9 mouse cellular contexts compared by ENCODE assay signal in the genomic region with DNA sequence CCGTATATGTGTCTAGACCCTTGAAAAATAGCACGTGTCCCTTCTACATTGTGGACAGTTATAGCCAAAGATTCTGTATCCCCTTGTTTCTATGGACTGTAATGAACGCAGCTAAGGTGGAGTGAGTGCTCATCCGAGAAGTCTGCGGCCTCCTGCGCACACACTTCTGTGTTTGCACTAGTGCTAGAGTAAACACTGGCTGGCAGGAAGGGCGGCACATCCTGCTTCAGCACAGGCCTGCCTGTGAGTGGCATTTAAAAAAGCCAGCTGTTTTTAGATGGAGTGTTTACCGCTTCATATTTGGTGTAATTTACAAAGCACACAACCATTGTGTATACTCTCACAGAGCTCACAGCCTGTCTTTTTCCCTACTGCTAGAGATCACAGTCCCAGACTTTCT.
DNase-seq lines count a peak whose midpoint lies in the region; ATAC-seq and TF ChIP-seq lines count a peak whose summit lies in the region.
"Had no signal": no experiment of that assay in that cellular context is flagged by ENCODE, and none has a peak within 500 bp of the region (broad histone marks: within the 10 kb centered on the region; RNA-seq: fewer than 3 reads in every experiment).

No protein-coding gene starts in this region.

- H3K4me2 ChIP-seq in neural tube, embryonic 15.5 days = no peak overlapping the region
- H3K4me2 ChIP-seq in heart, postnatal 0 days (ENCODE audit: low read depth, low read length) = no peak overlapping the region
- no peak overlapping the region for H3K4me2 ChIP-seq in liver, embryonic 16.5 days (ENCODE audit: low read depth, low read length)
- H3K4me2 ChIP-seq in stomach, embryonic 16.5 days (ENCODE audit: low read depth, low read length) = no peak overlapping the region
- H3K4me2 ChIP-seq: limb, embryonic 15.5 days had no signal

- no peak overlapping the region for H3K27ac ChIP-seq in neural tube, embryonic 15.5 days (replicated peaks)
- peak overlapping the region; percentile 2 for H3K27ac ChIP-seq in heart, postnatal 0 days (ENCODE audit: low read depth)
- H3K27ac ChIP-seq in liver, embryonic 16.5 days (ENCODE audit: low read length) = no peak overlapping the region
- no peak overlapping the region for H3K27ac ChIP-seq in stomach, embryonic 16.5 days (ENCODE audit: low read length)
- no peak overlapping the region for H3K27ac ChIP-seq in hindbrain, embryonic 10.5 days
- H3K27ac ChIP-seq: limb, embryonic 15.5 days had no signal

- no peak for TF ChIP-seq EP300 in heart, postnatal 0 days (IDR thresholded peaks at IDR 0.05; ENCODE audit: low read depth)

- H3K9ac ChIP-seq in neural tube, embryonic 15.5 days (replicated peaks) = no peak overlapping the region
- H3K9ac ChIP-seq in heart, postnatal 0 days (replicated peaks; ENCODE audit: low read depth, low read length) = no peak overlapping the region
- no peak overlapping the region for H3K9ac ChIP-seq in liver, embryonic 16.5 days (ENCODE audit: low read depth, low read length)
- H3K9ac ChIP-seq in stomach, embryonic 16.5 days (ENCODE audit: low read length) = no peak overlapping the region
- H3K9ac ChIP-seq: limb, embryonic 15.5 days had no signal

- peak; percentile 19 for DNase-seq in neural tube, embryonic 10.5 days (ENCODE audit: extremely low spot score, low spot score)
- peak; percentile 28 for DNase-seq in heart, postnatal 0 days (ENCODE audit: low spot score)
- no peak for DNase-seq in retina, embryonic 14.5 days (ENCODE audit: low spot score)
- DNase-seq in layer of hippocampus, adult 11-12 months (ENCODE audit: low spot score) = no peak
- no peak for DNase-seq in hindbrain, embryonic 10.5 days (ENCODE audit: low spot score)

- TF ChIP-seq CTCF in heart, postnatal 0 days (IDR thresholded peaks at IDR 0.05; ENCODE audit: low read depth) = no peak

- no peak overlapping the region for H3K4me3 ChIP-seq in neural tube, embryonic 15.5 days (replicated peaks)
- no peak overlapping the region for H3K4me3 ChIP-seq in heart, postnatal 0 days (ENCODE audit: low read depth, low read length)
- no peak overlapping the region for H3K4me3 ChIP-seq in liver, embryonic 16.5 days (ENCODE audit: low read depth, low read length)
- H3K4me3 ChIP-seq in stomach, embryonic 16.5 days (replicated peaks; ENCODE audit: low read length) = no peak overlapping the region
- H3K4me3 ChIP-seq in hindbrain, embryonic 10.5 days = no peak overlapping the region
- H3K4me3 ChIP-seq: limb, embryonic 15.5 days had no signal

- WGBS in neural tube, embryonic 15.5 days = 82% methylated on average over 8 of the region's 8 CpGs
- 66% methylated on average over 8 of the region's 8 CpGs for WGBS in heart, postnatal 0 days
- WGBS in liver, embryonic 16.5 days (ENCODE audit: insufficient replicate concordance) = 47% methylated on average over 8 of the region's 8 CpGs
- 25% methylated on average over 8 of the region's 8 CpGs for WGBS in stomach, embryonic 16.5 days
- 77% methylated on average over 8 of the region's 8 CpGs for WGBS in hindbrain, embryonic 10.5 days

- H3K9me3 ChIP-seq in neural tube, embryonic 15.5 days (replicated peaks) = no peaks in the 10 kb centered on the region
- no peaks in the 10 kb centered on the region for H3K9me3 ChIP-seq in heart, postnatal 0 days (replicated peaks; ENCODE audit: control insufficient read depth, low read length)
- no peaks in the 10 kb centered on the region for H3K9me3 ChIP-seq in liver, embryonic 16.5 days (replicated peaks; ENCODE audit: control insufficient read depth, low read length)
- no peaks in the 10 kb centered on the region; the same call in 1 of the 2 replicates for H3K9me3 ChIP-seq in stomach, embryonic 16.5 days (replicated peaks; ENCODE audit: control insufficient read depth, low read length)
- no peaks in the 10 kb centered on the region for H3K9me3 ChIP-seq in hindbrain, embryonic 10.5 days
- H3K9me3 ChIP-seq: limb, embryonic 15.5 days had no signal

- no peak for ATAC-seq in neural tube, embryonic 15.5 days (ENCODE audit: low FRiP score)
- no peak for ATAC-seq in heart, postnatal 0 days (ENCODE audit: insufficient read depth, low read depth)
- ATAC-seq in liver, embryonic 16.5 days (ENCODE audit: low read depth) = peak; percentile 48; the same call in 1 of the 2 replicates
- ATAC-seq in stomach, embryonic 16.5 days (ENCODE audit: insufficient read depth, low FRiP score) = peak; percentile 90

- H3K4me1 ChIP-seq in neural tube, embryonic 15.5 days = peaks cover 7% of the 10 kb centered on the region; the same call in 1 of the 2 replicates
- peaks cover 12% of the 10 kb centered on the region for H3K4me1 ChIP-seq in heart, postnatal 0 days (ENCODE audit: control insufficient read depth, insufficient read depth)
- no peaks in the 10 kb centered on the region for H3K4me1 ChIP-seq in liver, embryonic 16.5 days (ENCODE audit: control insufficient read depth, low read depth, low read length)
- peaks cover 19% of the 10 kb centered on the region for H3K4me1 ChIP-seq in stomach, embryonic 16.5 days (ENCODE audit: control insufficient read depth, insufficient read depth, low read length)
- H3K4me1 ChIP-seq in hindbrain, embryonic 10.5 days (replicated peaks) = 0 out of 2 replicates have a peak, but pooled peaks cover 1% of the 10 kb centered on the region

- no peaks in the 10 kb centered on the region for H3K27me3 ChIP-seq in neural tube, embryonic 15.5 days (replicated peaks)
- H3K27me3 ChIP-seq in heart, postnatal 0 days (ENCODE audit: control insufficient read depth, insufficient read depth, low read length) = no peaks in the 10 kb centered on the region
- no peaks in the 10 kb centered on the region for H3K27me3 ChIP-seq in liver, embryonic 16.5 days (ENCODE audit: control insufficient read depth, insufficient read depth, low read depth, low read length)
- H3K27me3 ChIP-seq in stomach, embryonic 16.5 days (ENCODE audit: control insufficient read depth, insufficient read depth, low read length) = no peaks in the 10 kb centered on the region
- H3K27me3 ChIP-seq in hindbrain, embryonic 10.5 days (ENCODE audit: insufficient read depth, poor library complexity, severe bottlenecking) = no peaks in the 10 kb centered on the region
- H3K27me3 ChIP-seq: limb, embryonic 15.5 days had no signal

- no peaks in the 10 kb centered on the region for H3K36me3 ChIP-seq in neural tube, embryonic 15.5 days
- H3K36me3 ChIP-seq in heart, postnatal 0 days (replicated peaks; ENCODE audit: control insufficient read depth, insufficient read depth, low read length) = peaks cover 38% of the 10 kb centered on the region
- no peaks in the 10 kb centered on the region for H3K36me3 ChIP-seq in liver, embryonic 16.5 days (ENCODE audit: control insufficient read depth, insufficient read depth)
- no peaks in the 10 kb centered on the region for H3K36me3 ChIP-seq in stomach, embryonic 16.5 days (ENCODE audit: control insufficient read depth, insufficient read depth, low read length)
- no peaks in the 10 kb centered on the region for H3K36me3 ChIP-seq in hindbrain, embryonic 10.5 days
- H3K36me3 ChIP-seq: limb, embryonic 15.5 days had no signal

Comparison
In these comparisons a context has a peak if more than half of its experiments do, and no peak if none do; other contexts are left out.
1. DNase-seq: peak in neural tube, embryonic 10.5 days (single experiment) and heart, postnatal 0 days (single experiment); none in retina, embryonic 14.5 days (single experiment), layer of hippocampus, adult 11-12 months (single experiment) and hindbrain, embryonic 10.5 days (single experiment).
2. ATAC-seq: peak in liver, embryonic 16.5 days (single experiment) and stomach, embryonic 16.5 days (single experiment); none in neural tube, embryonic 15.5 days (single experiment) and heart, postnatal 0 days (single experiment).